In the genomic region with DNA sequence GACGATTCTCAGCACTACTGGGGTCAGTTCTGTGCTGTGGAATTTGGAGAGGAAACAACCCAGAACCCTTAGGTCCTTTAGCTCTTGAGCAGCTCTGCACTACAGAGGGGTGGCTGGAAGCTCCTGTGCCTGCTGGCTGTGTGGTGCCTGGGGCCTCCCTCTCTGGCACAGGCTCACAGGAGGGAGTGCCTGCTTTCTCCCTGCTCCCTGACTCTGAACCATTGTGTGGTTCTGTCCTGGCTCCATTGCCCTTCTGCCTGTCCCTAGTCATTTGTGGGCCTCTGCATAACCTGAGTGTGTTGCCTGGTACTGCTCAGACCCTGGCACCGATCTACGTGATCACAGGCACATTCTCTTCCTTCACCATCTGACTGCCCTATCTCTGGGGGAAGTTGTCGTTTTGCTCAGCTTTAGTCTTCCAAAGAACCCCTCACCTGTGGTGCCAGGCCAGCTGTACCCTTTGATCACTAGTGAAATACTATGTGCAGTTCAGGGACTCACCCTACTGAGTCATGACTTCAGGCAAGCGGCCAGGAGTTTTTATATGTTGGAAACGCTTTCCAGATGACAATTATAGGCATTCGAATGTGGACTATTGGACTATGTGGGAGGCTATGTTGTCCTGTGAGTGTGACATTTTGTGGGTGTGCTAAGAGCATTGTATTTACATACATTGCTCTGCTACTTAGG, we compare ENCODE assay signal across 9 mouse cellular contexts. TPM values are rescaled to one million over a fixed set of nuclear protein-coding genes. Genes with fewer than 3 reads are reported as not detected.
DNase-seq lines count a peak whose midpoint lies in the region; ATAC-seq and TF ChIP-seq lines count a peak whose summit lies in the region.
"Had no signal": no experiment of that assay in that cellular context is flagged by ENCODE, and none has a peak within 500 bp of the region (broad histone marks: within the 10 kb centered on the region; RNA-seq: fewer than 3 reads in every experiment).

No protein-coding gene starts in this region.

- TF ChIP-seq CTCF in liver, postnatal 0 days (IDR thresholded peaks at IDR 0.05; ENCODE audit: low read depth), result no peak

- H3K27me3 ChIP-seq in liver, postnatal 0 days (ENCODE audit: insufficient read depth, low read length), result no peaks in the 10 kb centered on the region
- H3K27me3 ChIP-seq in liver, embryonic 12.5 days (replicated peaks), result no peaks in the 10 kb centered on the region
- no peaks in the 10 kb centered on the region for H3K27me3 ChIP-seq in embryonic facial prominence, embryonic 10.5 days (replicated peaks; ENCODE audit: low read depth, poor library complexity, severe bottlenecking)
- no peaks in the 10 kb centered on the region for H3K27me3 ChIP-seq in limb, embryonic 13.5 days

- H3K9me3 ChIP-seq in liver, postnatal 0 days (ENCODE audit: low read length), result no peaks in the 10 kb centered on the region
- H3K9me3 ChIP-seq in liver, embryonic 12.5 days (replicated peaks), result no peaks in the 10 kb centered on the region
- H3K9me3 ChIP-seq in embryonic facial prominence, embryonic 10.5 days, result no peaks in the 10 kb centered on the region
- H3K9me3 ChIP-seq in limb, embryonic 13.5 days, result no peaks in the 10 kb centered on the region

- H3K4me3 ChIP-seq in liver, postnatal 0 days (ENCODE audit: low read depth, low read length), result no peak overlapping the region
- H3K4me3 ChIP-seq in liver, embryonic 12.5 days, result no peak overlapping the region
- H3K4me3 ChIP-seq in embryonic facial prominence, embryonic 10.5 days, result no peak overlapping the region
- H3K4me3 ChIP-seq in limb, embryonic 13.5 days, result no peak overlapping the region

- no peak for TF ChIP-seq EP300 in liver, postnatal 0 days (IDR thresholded peaks at IDR 0.05; ENCODE audit: low read depth)

- peak; percentile 45 for DNase-seq in liver, postnatal 0 days
- peak; percentile 79 to 94 for DNase-seq in adrenal gland, adult (ENCODE audit: inconsistent age in 2 of 2, low spot score in 1 of 2)
- no peak for DNase-seq in embryonic facial prominence, embryonic 10.5 days (ENCODE audit: low spot score)
- DNase-seq: kidney, adult 8-10 months had no signal

- no peak overlapping the region for H3K4me2 ChIP-seq in liver, postnatal 0 days (ENCODE audit: low read depth, low read length)
- H3K4me2 ChIP-seq in liver, embryonic 12.5 days, result no peak overlapping the region
- H3K4me2 ChIP-seq in limb, embryonic 13.5 days (replicated peaks), result peak overlapping the region; percentile 14

- peak overlapping the region; percentile 58; the same call in 1 of the 2 replicates for H3K27ac ChIP-seq in liver, postnatal 0 days (ENCODE audit: low read depth)
- H3K27ac ChIP-seq in liver, embryonic 12.5 days, result no peak overlapping the region
- H3K27ac ChIP-seq in embryonic facial prominence, embryonic 10.5 days (replicated peaks), result peak overlapping the region; percentile 15; the same call in 1 of the 2 replicates
- peak overlapping the region; percentile 55; the same call in 1 of the 2 replicates for H3K27ac ChIP-seq in limb, embryonic 13.5 days
- H3K27ac ChIP-seq: macrophage had no signal

- H3K4me1 ChIP-seq in liver, postnatal 0 days (ENCODE audit: insufficient read depth), result peaks cover 3% of the 10 kb centered on the region; the same call in 1 of the 2 replicates
- H3K4me1 ChIP-seq in liver, embryonic 12.5 days, result peaks cover 22% of the 10 kb centered on the region
- peaks cover 36% of the 10 kb centered on the region for H3K4me1 ChIP-seq in embryonic facial prominence, embryonic 10.5 days
- peaks cover 37% of the 10 kb centered on the region for H3K4me1 ChIP-seq in limb, embryonic 13.5 days

- no peak overlapping the region for H3K9ac ChIP-seq in liver, postnatal 0 days (replicated peaks)
- no peak overlapping the region for H3K9ac ChIP-seq in liver, embryonic 12.5 days
- H3K9ac ChIP-seq in limb, embryonic 13.5 days, result no peak overlapping the region

- H3K36me3 ChIP-seq in liver, postnatal 0 days (replicated peaks; ENCODE audit: insufficient read depth, low read length), result no peaks in the 10 kb centered on the region
- no peaks in the 10 kb centered on the region for H3K36me3 ChIP-seq in liver, embryonic 12.5 days
- H3K36me3 ChIP-seq in embryonic facial prominence, embryonic 10.5 days (replicated peaks), result peaks cover 12% of the 10 kb centered on the region
- no peaks in the 10 kb centered on the region for H3K36me3 ChIP-seq in limb, embryonic 13.5 days

- WGBS in liver, postnatal 0 days (ENCODE audit: insufficient replicate concordance), result 46% methylated on average over 7 of the region's 7 CpGs
- 64% methylated on average over 7 of the region's 7 CpGs for WGBS in liver, embryonic 12.5 days (ENCODE audit: insufficient replicate concordance)
- 65% methylated on average over 7 of the region's 7 CpGs for WGBS in embryonic facial prominence, embryonic 10.5 days
- 27% methylated on average over 7 of the region's 7 CpGs for WGBS in limb, embryonic 13.5 days

- peak; percentile 85 for ATAC-seq in liver, postnatal 0 days
- no peak for ATAC-seq in liver, embryonic 12.5 days
- no peak for ATAC-seq in limb, embryonic 13.5 days (ENCODE audit: low FRiP score, low read depth)
- no peak for ATAC-seq in granulocyte monocyte progenitor cell, adult 5-6 weeks (replicated peaks; ENCODE audit: poor library complexity, severe bottlenecking)
- no peak for ATAC-seq in inflammation-experienced regulatory T-cells, adult 6 months

RNA-seq across cellular contexts. Expression of gene Pik3c2b, which starts 12.0 kb away (rescaled TPM):
- polyA plus RNA-seq in liver, postnatal 0 days (2015; fragmentation: Nextera tagmentation; extraction: Ambion mirVana), result 0.83 and 1.00 TPM in 2 replicates
- 1.8 and 1.9 TPM in 2 replicates for polyA plus RNA-seq in liver, embryonic 12.5 days (2016; fragmentation: Nextera tagmentation; extraction: Ambion mirVana)
- 8.6 and 10.5 TPM in 2 replicates for polyA plus RNA-seq in embryonic facial prominence, embryonic 10.5 days (2016; fragmentation: Nextera tagmentation; extraction: Ambion mirVana)
- polyA plus RNA-seq in limb, embryonic 13.5 days (2015; fragmentation: Nextera tagmentation; extraction: Ambion mirVana), result 6.8 and 7.1 TPM in 2 replicates
- total RNA-seq in granulocyte monocyte progenitor cell, adult 5-6 weeks (2014; fragmentation: Nextera tagmentation), result 2.4 and 3.2 TPM in 2 replicates
- total RNA-seq in granulocyte monocyte progenitor cell, adult 5-6 weeks (2017), result 1.1 and 1.4 TPM in 2 replicates
- polyA plus RNA-seq in inflammation-experienced regulatory T-cells, adult 6 months (2017; shearing (Covaris generic)), result under 1 TPM; 0.36 to 0.67 (median 0.61) TPM

RNA-seq across cellular contexts. Expression of gene Mdm4, which starts 27.1 kb away (rescaled TPM):
- polyA plus RNA-seq in liver, postnatal 0 days (2015; fragmentation: Nextera tagmentation; extraction: Ambion mirVana), result 5.8 and 9.0 TPM in 2 replicates
- 24.9 and 26.2 TPM in 2 replicates for polyA plus RNA-seq in liver, embryonic 12.5 days (2016; fragmentation: Nextera tagmentation; extraction: Ambion mirVana)
- 37.7 and 41.4 TPM in 2 replicates for polyA plus RNA-seq in embryonic facial prominence, embryonic 10.5 days (2016; fragmentation: Nextera tagmentation; extraction: Ambion mirVana)
- 40.2 and 45.9 TPM in 2 replicates for polyA plus RNA-seq in limb, embryonic 13.5 days (2015; fragmentation: Nextera tagmentation; extraction: Ambion mirVana)
- 92.5 and 103 TPM in 2 replicates for total RNA-seq in granulocyte monocyte progenitor cell, adult 5-6 weeks (2014; fragmentation: Nextera tagmentation)
- 77.9 and 121 TPM in 2 replicates for total RNA-seq in granulocyte monocyte progenitor cell, adult 5-6 weeks (2017)
- polyA plus RNA-seq in inflammation-experienced regulatory T-cells, adult 6 months (2017; shearing (Covaris generic)), result 100 to 1,000 TPM in 1 of 3 experiments, 10 to 100 TPM in 2; 94.1 to 139 (median 98.6) TPM
